ENCODE assay signal across 17 mouse cellular contexts in genomic region chr8:70925754-70926153, GRCm38 (mm10). TPM values are rescaled to one million over a fixed set of nuclear protein-coding genes. Genes with fewer than 3 reads are reported as not detected.
"Had no signal": no experiment of that assay in that cellular context is flagged by ENCODE, and none has a peak within 500 bp of the region (broad histone marks: within the 10 kb centered on the region; RNA-seq: fewer than 3 reads in every experiment).

No protein-coding gene starts in this region.

- H3K36me3 ChIP-seq: lung, embryonic 15.5 days; stomach, embryonic 15.5 days had no signal

- H3K27me3 ChIP-seq: lung, embryonic 15.5 days; midbrain, embryonic 13.5 days; midbrain, embryonic 15.5 days; neural tube, embryonic 12.5 days; stomach, embryonic 15.5 days had no signal

- H3K4me1 ChIP-seq: lung, embryonic 15.5 days; megakaryocyte, embryonic 14.5 days; midbrain, embryonic 13.5 days; midbrain, embryonic 15.5 days; neural tube, embryonic 12.5 days; stomach, embryonic 15.5 days had no signal

- H3K4me3 ChIP-seq: lung, embryonic 15.5 days; megakaryocyte, embryonic 14.5 days; midbrain, embryonic 13.5 days; midbrain, embryonic 15.5 days; neural tube, embryonic 12.5 days; stomach, embryonic 15.5 days had no signal

- DNase-seq: liver, postnatal 0 days; lung, adult 2 months; lung, postnatal 14 days; lung, postnatal 36 days; right cerebral cortex, postnatal 14 days; thymus, adult 2 months; thymus, postnatal 25 days had no signal

- H3K9me3 ChIP-seq: lung, embryonic 15.5 days; megakaryocyte, embryonic 14.5 days; midbrain, embryonic 13.5 days; midbrain, embryonic 15.5 days; neural tube, embryonic 12.5 days; stomach, embryonic 15.5 days had no signal

- H3K27ac ChIP-seq: lung, embryonic 15.5 days; macrophage; midbrain, embryonic 13.5 days; midbrain, embryonic 15.5 days; neural tube, embryonic 12.5 days; stomach, embryonic 15.5 days; stomach, postnatal 0 days had no signal

RNA-seq across cellular contexts. Expression of gene Slc5a5, which starts 33.2 kb away (rescaled TPM):
- total RNA-seq: monocyte, adult 5-6 weeks; neutrophil, adult 5-6 weeks had no signal
- polyA plus RNA-seq: liver, postnatal 0 days; macrophage had no signal
